Mouse (Mus musculus) cerebellum, postnatal 10 days (tissue): Measurements from ENCODE around the gene Abca17.

Experiments
- DNase-seq, 2 experiments: peaks; one replicate each; pipeline ENCODE4 v3.0.0; 2021; ENCODE audit warnings: mixed read lengths in 2 of 2

The Abca17 gene

DNA sequence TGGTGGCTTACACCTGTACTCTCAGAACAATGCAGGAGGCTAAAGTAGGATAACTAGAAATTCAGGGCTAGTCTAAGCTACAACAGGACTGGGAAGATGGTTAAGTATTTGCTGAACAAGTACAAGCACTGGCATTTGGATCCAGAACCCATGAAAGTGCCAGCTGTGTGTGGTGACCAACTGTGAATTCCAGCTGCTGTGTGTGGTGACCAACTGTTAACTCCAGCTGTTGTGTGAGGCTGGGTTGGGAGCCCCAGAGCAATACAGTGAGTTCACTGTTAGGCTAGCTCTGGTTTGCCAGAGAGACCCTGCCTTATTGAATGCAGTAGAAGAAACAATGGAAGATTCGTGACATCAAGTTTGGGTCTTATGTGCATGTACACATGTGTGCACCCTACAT, 114.4 kb downstream of the Abca17 start:
- DNase-seq = no peak

DNA sequence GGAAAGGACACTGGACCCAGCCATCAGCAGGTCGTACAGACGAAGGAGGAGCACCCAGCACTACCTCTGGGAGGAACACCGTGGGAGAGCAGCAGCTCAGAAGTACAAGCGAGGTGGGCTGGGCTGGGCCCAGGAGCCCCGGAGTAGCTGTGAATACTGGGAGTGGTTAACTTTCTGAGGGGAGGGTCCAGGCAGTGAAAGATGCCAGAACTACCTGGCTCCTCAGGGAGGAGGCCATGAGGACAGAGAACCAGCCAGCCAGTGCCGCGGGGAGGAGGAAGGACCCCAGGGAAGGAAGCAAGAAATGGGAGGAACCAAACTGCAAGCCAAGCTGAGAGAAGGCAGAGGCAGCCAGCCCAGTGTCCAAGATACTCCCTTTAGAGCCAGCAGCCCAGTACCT, 122.9 kb downstream of the Abca17 start:
- no peak for DNase-seq

DNA sequence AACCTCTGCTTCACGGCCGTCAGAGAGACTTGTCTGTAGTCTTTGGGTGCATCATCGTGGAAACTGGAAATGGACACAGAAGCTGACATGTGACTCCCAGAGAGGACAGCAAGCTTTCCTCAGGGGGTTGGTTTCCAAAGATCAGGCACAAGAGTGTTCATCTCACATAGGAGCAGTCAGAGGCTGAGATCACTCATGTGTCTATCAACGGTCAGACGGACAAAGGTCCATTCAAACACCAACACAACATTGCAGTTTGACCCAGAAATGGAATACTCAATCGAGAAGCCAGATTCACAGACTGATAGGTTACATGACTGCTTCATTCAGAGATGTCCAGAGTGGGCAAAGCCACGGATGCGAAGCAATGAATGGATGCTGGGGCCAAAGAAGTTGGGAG, 124.1 kb downstream of the Abca17 start:
- DNase-seq = no peak

DNA sequence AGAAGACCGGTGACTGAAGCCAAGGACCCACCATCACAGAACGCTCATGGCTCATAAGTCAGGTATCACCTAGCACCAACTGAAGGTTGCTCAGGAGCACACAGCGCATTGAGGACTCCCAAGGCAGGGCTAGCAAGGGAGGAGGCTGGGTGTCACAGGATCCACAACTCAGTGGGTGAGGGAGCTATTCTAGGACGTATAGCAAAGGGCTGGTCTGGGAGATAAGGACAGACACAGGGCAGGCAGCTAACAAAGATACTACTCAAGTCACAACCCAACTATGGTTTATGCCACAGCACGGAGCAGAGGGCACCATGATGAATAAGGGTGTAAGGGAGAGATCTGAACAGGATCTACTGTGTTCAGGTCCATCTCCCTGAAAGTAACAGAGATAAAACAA, 125.0 kb downstream of the Abca17 start:
- no peak for DNase-seq

DNA sequence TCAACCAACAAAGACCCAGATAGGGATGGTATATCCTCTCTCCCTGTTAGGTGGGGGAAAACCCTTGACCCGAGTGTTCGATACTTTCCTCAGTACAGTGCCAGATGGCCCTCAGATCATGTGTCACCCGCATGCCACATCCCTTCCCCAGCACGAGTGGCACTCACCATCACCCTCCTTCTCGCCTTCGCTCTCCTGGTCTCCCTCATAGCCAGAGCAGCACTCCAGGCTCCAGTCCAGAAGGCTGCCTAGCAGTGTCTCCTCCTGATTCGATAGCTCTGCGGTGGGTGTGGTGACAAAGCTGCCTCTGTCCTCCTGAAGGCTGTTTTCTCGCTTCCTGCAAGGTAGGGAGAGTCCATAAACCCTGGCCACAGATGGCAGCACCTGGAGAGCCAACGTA, 126.1 kb downstream of the Abca17 start:
- no peak for DNase-seq

DNA sequence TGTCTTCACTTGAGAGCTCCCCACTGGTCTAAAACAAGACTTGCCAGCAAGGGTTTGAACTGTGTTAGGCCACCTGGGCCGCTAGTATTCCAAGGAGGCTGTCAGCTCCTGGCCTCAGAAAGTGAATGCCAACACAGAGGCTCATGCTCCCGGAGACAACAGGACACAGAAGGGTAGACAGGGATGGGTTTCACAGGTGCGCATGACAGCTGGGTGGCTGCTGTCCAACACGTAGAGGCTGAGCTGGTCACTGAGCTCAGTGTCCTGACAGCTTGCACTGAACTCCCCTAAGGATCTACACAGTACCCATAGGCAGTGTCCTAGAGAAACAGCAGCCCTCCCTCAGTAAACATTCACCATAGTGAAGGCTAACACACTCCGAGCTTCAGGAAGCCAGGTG, 127.4 kb downstream of the Abca17 start:
- DNase-seq = no peak

DNA sequence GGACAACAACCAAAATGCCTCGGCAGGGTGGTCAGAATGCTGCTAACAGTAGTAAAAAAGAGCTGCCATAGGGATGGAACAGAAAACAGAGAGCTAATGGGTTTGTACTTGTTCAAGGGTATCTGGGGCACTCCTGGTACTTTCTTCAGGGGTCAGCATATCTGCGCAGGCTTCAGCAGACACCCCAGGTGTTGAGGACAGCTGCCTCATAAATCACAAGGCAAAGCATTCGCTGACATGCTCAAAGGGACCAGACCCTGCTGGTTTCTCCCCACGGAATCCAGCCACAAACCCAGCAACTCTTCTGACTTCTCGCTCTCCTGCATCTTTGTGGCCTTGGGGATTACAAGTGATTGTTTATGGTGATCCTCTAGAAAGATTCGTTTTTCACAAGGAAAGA, 128.2 kb downstream of the Abca17 start:
- no peak for DNase-seq

DNA sequence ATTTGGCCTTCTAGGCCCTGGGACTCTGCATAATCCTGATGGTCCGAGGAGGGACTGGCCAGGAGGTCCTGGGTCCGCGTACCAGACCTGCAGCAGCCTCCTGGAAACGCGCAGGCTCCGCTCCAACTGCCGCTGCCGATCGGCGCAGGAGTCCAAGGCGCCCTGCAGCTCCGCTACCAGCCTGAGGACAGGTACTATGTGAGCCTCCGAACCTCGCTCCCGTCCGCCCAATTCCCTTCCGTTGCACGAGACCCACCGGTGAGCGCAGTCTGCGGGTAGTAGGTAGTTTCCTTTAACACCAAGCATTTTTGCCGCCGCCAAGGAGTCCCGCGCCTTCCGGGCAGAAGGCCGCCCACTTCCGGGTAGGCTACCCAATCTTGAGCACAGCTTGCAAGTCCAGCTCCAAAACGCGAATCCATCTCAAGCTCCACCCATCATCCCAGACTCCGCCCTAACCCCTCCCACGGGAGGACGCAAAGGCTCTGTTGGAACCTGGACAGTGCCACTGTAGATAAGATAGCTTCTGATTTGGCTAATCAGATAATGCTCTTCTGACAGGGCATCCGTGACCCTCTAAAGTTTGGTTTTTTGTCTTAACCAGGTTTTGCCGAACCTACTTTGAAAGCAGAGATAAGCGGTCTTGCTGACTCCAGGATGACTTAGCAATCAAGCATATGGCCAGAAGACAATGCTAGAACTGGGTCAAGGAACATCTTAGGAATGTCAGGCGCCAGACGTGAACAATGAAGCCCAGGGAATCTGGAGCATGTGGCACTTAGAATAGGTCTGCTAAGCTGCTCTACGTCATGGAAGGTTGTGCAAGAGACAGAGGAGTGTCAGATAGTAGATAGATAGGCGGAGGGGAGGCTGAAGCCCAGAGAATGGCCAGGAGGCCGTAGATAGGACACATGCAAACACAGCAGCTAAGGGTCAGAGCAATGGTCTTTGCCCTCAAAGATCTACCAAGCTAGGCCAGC, 130.1 kb downstream of the Abca17 start, which contains the start of gene Tedc2:
Gene Tedc2 (minus strand): TSS at position 417 of the 977 bp plus-strand sequence.
- peak; percentile 95 to 96 for DNase-seq

DNA sequence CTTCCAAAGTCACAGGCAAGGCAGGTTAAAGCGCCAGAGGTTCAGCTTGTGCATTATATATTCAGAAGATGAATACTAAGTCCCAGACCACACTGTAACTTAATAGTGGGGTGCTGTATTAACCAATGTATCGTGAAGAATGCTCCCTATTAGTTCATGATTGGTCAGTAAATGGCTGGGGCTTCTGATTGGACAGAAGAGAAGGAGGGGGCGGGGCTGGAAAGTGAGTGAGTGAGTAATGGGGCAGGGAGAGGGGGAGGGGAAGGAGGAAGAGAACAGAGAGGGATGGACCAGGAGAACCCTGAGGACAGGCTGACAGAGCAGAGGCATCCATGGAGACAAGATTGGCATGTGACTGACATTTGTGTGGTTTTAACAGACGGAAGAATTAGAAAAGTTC, 134.0 kb downstream of the Abca17 start:
- DNase-seq = peak; percentile 38 to 46
